Mouse (Mus musculus): Measurements from ENCODE around the gene Pet117. TPM values are rescaled to one million over a fixed set of nuclear protein-coding genes. Genes with fewer than 3 reads are reported as not detected.

The Pet117 gene
- total RNA-seq, 2 experiments from 2014 or later: 9.1 to 10.9 TPM

GRCm38 (mm10) chr2:144375063-144375703, 6.4 kb downstream of the Pet117 start:
- intact Hi-C loops (cut with DNase I): loop anchor here (10.0 kb wide), 1 partner anchor 160 kb away; no protein-coding TSS in a partner anchor

DNA sequence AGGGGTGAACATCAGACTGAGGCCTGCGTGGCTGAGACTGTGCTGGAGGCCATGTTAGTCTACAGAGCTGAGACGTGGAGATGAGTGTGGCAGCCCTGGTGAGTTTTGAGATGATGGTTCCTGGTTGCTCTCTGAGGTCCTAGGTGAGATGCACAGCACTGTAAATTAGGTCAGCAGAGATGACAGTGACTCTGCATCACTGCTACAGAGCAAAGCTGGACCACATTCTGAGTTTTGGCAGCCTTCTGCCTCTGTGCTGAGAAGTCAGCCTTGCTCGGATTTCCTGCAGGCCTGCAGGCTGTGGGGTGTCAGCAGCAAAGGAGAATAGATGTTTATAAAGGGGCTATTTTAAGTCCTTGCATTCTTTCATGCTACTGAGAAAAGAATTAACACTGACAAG, 12.5 kb downstream of the Pet117 start:
- intact Hi-C loops (cut with DNase I): no loop called here
- DNase-seq: no peak

More at GRCm38 (mm10) chr2:144375063-144375703, 6.4 kb downstream of the Pet117 start:
- DNase-seq: no peak

DNA sequence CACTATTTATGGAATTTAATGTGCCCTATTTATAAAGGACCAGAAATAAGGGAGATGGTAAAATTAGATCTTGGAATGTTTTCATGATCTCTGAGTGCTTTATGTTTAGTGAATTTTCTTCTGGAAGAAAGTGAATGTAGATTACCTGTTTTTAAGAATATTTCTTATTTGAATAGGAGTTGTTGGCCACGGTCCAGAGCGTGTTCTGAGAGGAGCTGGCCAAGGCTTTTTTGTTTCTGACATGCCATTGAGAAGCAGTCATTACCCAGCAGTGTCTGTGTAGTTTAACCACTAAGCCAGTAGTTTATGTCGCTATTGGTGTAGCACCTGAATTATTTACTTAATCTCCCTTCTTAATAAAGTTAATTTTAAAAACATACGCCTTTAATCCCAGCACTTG, 12.9 kb downstream of the Pet117 start:
- DNase-seq: no peak
- intact Hi-C loops (cut with DNase I): no loop called here

GRCm38 (mm10) chr2:144382624-144383138, 13.9 kb downstream of the Pet117 start:
- intact Hi-C loops (cut with DNase I): no loop called here
- DNase-seq: no peak

- intact Hi-C loops (cut with DNase I): no loop called here
- DNase-seq: no peak
Observed at GRCm38 (mm10) chr2:144386296-144386695, 17.5 kb downstream of the Pet117 start.

DNA sequence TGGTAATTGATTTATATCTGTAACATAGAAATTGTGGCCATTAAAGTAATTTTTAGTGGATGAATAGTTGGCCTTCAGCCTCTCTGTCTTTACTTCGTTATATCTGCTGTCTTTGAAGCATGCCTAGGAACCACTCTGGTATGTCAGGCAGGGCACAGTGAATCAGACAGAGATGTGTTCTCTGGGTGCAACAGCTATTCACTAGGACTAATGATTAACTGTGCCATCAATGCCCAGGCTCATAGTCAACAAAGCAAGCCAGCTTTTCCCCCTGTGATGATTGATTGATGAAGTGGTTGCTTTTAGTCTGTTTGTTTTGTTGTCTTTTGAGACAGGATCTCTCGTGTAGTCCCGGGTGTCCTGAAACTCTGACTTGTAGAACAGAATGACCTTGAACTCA, 19.6 kb downstream of the Pet117 start:
- intact Hi-C loops (cut with DNase I): no loop called here
- DNase-seq: no peak

GRCm38 (mm10) chr2:144399531-144399930, 30.7 kb downstream of the Pet117 start:
- intact Hi-C loops (cut with DNase I): no loop called here
- no peak for DNase-seq

- no peak for DNase-seq
- intact Hi-C loops (cut with DNase I): no loop called here
Observed at GRCm38 (mm10) chr2:144400659-144401058, 31.9 kb downstream of the Pet117 start.

GRCm38 (mm10) chr2:144409037-144409436, 40.2 kb downstream of the Pet117 start:
- intact Hi-C loops (cut with DNase I): no loop called here

DNA sequence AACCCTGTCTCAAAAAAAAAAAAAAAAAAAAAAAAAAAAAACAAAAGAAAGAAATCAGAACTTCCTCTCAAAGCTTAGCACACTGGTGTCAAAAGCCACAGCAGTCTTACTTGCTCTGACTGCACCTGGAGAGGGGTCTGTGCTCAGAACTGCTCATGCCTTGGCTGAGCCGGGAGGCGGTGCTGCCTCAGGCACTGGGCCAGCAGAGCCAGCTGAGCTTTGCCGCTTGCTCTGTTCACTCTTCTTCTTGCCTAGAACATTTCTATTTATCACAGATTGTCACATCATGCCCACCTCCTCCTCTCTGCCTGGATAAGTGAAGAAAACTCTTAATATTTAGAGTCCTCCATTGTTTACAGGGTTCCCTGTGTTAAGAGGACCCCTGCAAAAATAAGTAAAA, 41.8 kb downstream of the Pet117 start:
- intact Hi-C loops (cut with DNase I): no loop called here
- no peak for DNase-seq

More at GRCm38 (mm10) chr2:144409037-144409436, 40.2 kb downstream of the Pet117 start:
- DNase-seq: no peak

DNA sequence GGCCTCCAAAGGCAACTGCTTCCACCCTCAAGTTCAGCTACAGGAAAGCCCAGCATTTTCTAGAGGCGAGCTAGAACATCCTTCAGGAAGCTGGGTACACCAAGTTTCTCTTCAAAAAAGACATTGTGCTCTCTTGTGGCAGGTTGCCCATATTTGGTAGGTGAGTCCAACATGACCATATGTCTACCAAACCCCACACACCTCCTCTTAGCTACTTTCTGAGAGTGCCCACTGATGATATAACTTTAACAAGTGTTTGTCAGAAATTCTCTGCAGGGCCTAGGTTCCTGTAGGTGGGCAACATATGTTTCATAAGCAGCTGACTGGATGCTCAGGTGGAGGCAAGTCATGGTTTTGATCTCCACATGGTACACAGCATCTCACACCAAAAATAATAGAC, 45.9 kb downstream of the Pet117 start:
- no peak for DNase-seq
- intact Hi-C loops (cut with DNase I): no loop called here

GRCm38 (mm10) chr2:144416859-144417258, 48.1 kb downstream of the Pet117 start:
- no peak for DNase-seq

DNA sequence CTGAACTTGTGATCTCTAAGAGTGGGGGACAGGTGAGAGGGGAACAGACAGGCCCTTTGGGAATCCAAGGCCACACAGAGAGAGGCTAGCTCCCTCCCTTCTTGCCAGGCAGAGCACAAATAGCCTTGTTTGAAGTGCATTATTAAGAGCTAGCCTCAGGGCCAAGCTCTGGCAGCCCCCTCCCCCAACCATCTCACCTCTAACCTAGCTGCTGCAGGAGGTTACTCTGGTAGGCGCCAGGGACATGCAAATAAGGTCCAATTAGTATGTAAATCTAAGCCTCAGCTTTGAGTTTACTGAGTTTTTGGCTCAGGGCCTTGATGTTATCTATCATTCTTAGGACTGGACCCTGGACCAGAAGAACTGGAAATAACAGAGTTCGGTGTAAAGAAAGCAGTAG, 49.3 kb downstream of the Pet117 start:
- DNase-seq: no peak
- intact Hi-C loops (cut with DNase I): no loop called here

More at GRCm38 (mm10) chr2:144416859-144417258, 48.1 kb downstream of the Pet117 start:
- intact Hi-C loops (cut with DNase I): no loop called here

- DNase-seq: no peak
- intact Hi-C loops (cut with DNase I): no loop called here
Observed at GRCm38 (mm10) chr2:144422094-144422675, 53.4 kb downstream of the Pet117 start.

Other genes with a start within 250 kb of the Pet117 start
- 10 to 100 TPM; 12.4 to 14.4 TPM for gene Mgme1, start 98.3 kb upstream of the Pet117 start, total RNA-seq (2021)
- gene Snx5, start 98.1 kb upstream of the Pet117 start, total RNA-seq (2021): 10 to 100 TPM; 54.1 to 57.4 TPM
- not detected for gene Ovol2, start 36.9 kb upstream of the Pet117 start, total RNA-seq (2021)
- 10 to 100 TPM; 22.6 to 23.3 TPM for gene Kat14, start within 50 bp of the Pet117 start, total RNA-seq (2021)
- 1 to 10 TPM in 1 of 2 experiments, under 1 TPM in 1; 0.43 to 1.7 TPM for gene Dzank1, start 158.4 kb downstream of the Pet117 start, total RNA-seq (2021)
- gene Polr3f, start 158.7 kb downstream of the Pet117 start, total RNA-seq (2021): 10 to 100 TPM; 11.4 to 12.0 TPM
- 10 to 100 TPM; 13.0 to 13.3 TPM for gene Rbbp9, start 181.9 kb downstream of the Pet117 start, total RNA-seq (2021)
- gene Sec23b, start 187.2 kb downstream of the Pet117 start, total RNA-seq (2021): 10 to 100 TPM; 14.4 to 18.0 TPM
- gene Smim26, start 225.1 kb downstream of the Pet117 start, total RNA-seq (2021): 100 to 1,000 TPM in 1 of 2 experiments, 10 to 100 TPM in 1; 91.7 to 105 TPM
- gene Dtd1, start 230.9 kb downstream of the Pet117 start, total RNA-seq (2021): 10 to 100 TPM; 14.5 to 15.7 TPM

Measured in heart, postnatal 36 days (tissue).